Mouse (Mus musculus): Measurements from ENCODE around the gene Pdss2. TPM values are rescaled to one million over a fixed set of nuclear protein-coding genes. Genes with fewer than 3 reads are reported as not detected.

Pdss2 gene
- total RNA-seq, 1 experiment from 2014 or later, result 6.2 TPM

- ATAC-seq (replicated peaks; ENCODE audit: insufficient number of reproducible peaks, low FRiP score, low TSS enrichment, poor library complexity, severe bottlenecking), result no peak
Measured at GRCm38 (mm10) chr10:43489550-43489949, 268.3 kb downstream of the Pdss2 start.

GRCm38 (mm10) chr10:43490034-43490433, 268.7 kb downstream of the Pdss2 start:
- ATAC-seq (replicated peaks; ENCODE audit: insufficient number of reproducible peaks, low FRiP score, low TSS enrichment, poor library complexity, severe bottlenecking), result no peak; the same call in 1 of the 2 replicates

- no peak for ATAC-seq (replicated peaks; ENCODE audit: insufficient number of reproducible peaks, low FRiP score, low TSS enrichment, poor library complexity, severe bottlenecking)
Measured at GRCm38 (mm10) chr10:43490846-43491245, 269.6 kb downstream of the Pdss2 start.

- ATAC-seq (replicated peaks; ENCODE audit: insufficient number of reproducible peaks, low FRiP score, low TSS enrichment, poor library complexity, severe bottlenecking), result no peak
Measured at GRCm38 (mm10) chr10:43502599-43502998, 281.3 kb downstream of the Pdss2 start.

GRCm38 (mm10) chr10:43504291-43504690, 283.0 kb downstream of the Pdss2 start:
- no peak for ATAC-seq (replicated peaks; ENCODE audit: insufficient number of reproducible peaks, low FRiP score, low TSS enrichment, poor library complexity, severe bottlenecking)

GRCm38 (mm10) chr10:43507051-43507450, 285.8 kb downstream of the Pdss2 start:
- no peak for ATAC-seq (replicated peaks; ENCODE audit: insufficient number of reproducible peaks, low FRiP score, low TSS enrichment, poor library complexity, severe bottlenecking)

- ATAC-seq (replicated peaks; ENCODE audit: insufficient number of reproducible peaks, low FRiP score, low TSS enrichment, poor library complexity, severe bottlenecking), result no peak
Measured at GRCm38 (mm10) chr10:43509228-43509627, 287.9 kb downstream of the Pdss2 start.

GRCm38 (mm10) chr10:43512976-43513375, 291.7 kb downstream of the Pdss2 start:
- ATAC-seq (replicated peaks; ENCODE audit: insufficient number of reproducible peaks, low FRiP score, low TSS enrichment, poor library complexity, severe bottlenecking), result no peak

Other genes with a start within 250 kb of the Pdss2 start
- not detected in 3 replicates for gene Sobp, start 47.0 kb upstream of the Pdss2 start, total RNA-seq (2017)
- not detected in 3 replicates for gene 9030612E09Rik, start 46.8 kb upstream of the Pdss2 start, total RNA-seq (2017)

Data from monocyte, adult 5-6 weeks (primary cell).